In genomic region chr12:74333016-74333415, GRCm38 (mm10) we compare ENCODE assay signal across 9 mouse cellular contexts. TPM values are rescaled to one million over a fixed set of nuclear protein-coding genes. Genes with fewer than 3 reads are reported as not detected.
DNase-seq lines count a peak whose midpoint lies in the region; ATAC-seq and TF ChIP-seq lines count a peak whose summit lies in the region.
"Had no signal": no experiment of that assay in that cellular context is flagged by ENCODE, and none has a peak within 500 bp of the region (broad histone marks: within the 10 kb centered on the region; RNA-seq: fewer than 3 reads in every experiment).

No protein-coding gene starts in this region.

- no peak overlapping the region for H3K27ac ChIP-seq in bone marrow macrophage, adult 2 months (ENCODE audit: insufficient read depth, low read depth, low read length)
- H3K27ac ChIP-seq: limb, embryonic 13.5 days had no signal

- peak; percentile 72 to 87; a peak in 3 of 4 replicates for ATAC-seq in hematopoietic stem cell, adult 5-6 weeks (replicated peaks in 1 of 2; ENCODE audit: insufficient read depth in 1 of 2, low FRiP score in 2 of 2, low TSS enrichment in 1 of 2, low read depth in 1 of 2, poor library complexity in 2 of 2, severe bottlenecking in 2 of 2)
- peak; percentile 93 for ATAC-seq in megakaryocyte progenitor cell, adult 5-6 weeks (replicated peaks; ENCODE audit: poor library complexity)
- ATAC-seq in erythroblast, adult 5-6 weeks (replicated peaks; ENCODE audit: low FRiP score, poor library complexity, severe bottlenecking), result no peak

- H3K4me3 ChIP-seq in bone marrow macrophage, adult 2 months (ENCODE audit: insufficient read depth, low read length), result no peak overlapping the region
- H3K4me3 ChIP-seq: limb, embryonic 13.5 days had no signal

- no peaks in the 10 kb centered on the region for H3K4me1 ChIP-seq in bone marrow macrophage, adult 2 months (ENCODE audit: control insufficient read depth, insufficient read depth, low read length)
- H3K4me1 ChIP-seq: limb, embryonic 13.5 days had no signal

- TF ChIP-seq CTCF in bone marrow macrophage, adult 2 months (IDR thresholded peaks at IDR 0.05; ENCODE audit: low read depth, low read length), result peak; percentile 74

- TF ChIP-seq POLR2A in bone marrow macrophage, adult 2 months (IDR thresholded peaks at IDR 0.05; ENCODE audit: borderline replicate concordance, low read depth, low read length), result no peak

- peak; percentile 36 for DNase-seq in MEL-GATA-1-ER (ENCODE audit: extremely low read depth, low read depth)
- peak; percentile 11 for DNase-seq in fibroblast of lung, adult 2 months (ENCODE audit: low read depth)
- peak; percentile 75 to 80 for DNase-seq in layer of hippocampus, postnatal 10 days (ENCODE audit: low spot score in 2 of 2)
- peak; percentile 88 for DNase-seq in right cerebral cortex, postnatal 14 days

RNA-seq across cellular contexts. Expression of gene Gm11042, which starts 16.8 kb away (rescaled TPM):
- not detected in 2 replicates for polyA plus RNA-seq in bone marrow macrophage, adult 2 months (2012; ENCODE audit: insufficient read depth, insufficient read length, missing spikeins)
- not detected in 2 replicates for total RNA-seq in hematopoietic stem cell, adult 5-6 weeks (2017)
- not detected for total RNA-seq in layer of hippocampus, postnatal 10 days (2021)
- total RNA-seq in megakaryocyte progenitor cell, adult 5-6 weeks (2015), result not detected in 2 replicates
- total RNA-seq in megakaryocyte progenitor cell, adult 5-6 weeks (2017), result not detected in 2 replicates
- total RNA-seq in erythroblast, adult 5-6 weeks (2015; ENCODE audit: low replicate concordance), result not detected in 2 replicates
- not detected in 2 replicates for total RNA-seq in erythroblast, adult 5-6 weeks (2017; ENCODE audit: low replicate concordance)
- polyA plus RNA-seq: limb, embryonic 13.5 days had no signal

Comparison
In these comparisons a context has a peak if more than half of its experiments do, and no peak if none do; other contexts are left out.
1. DNase-seq: peak in every context shown above with its lines; median percentile 88 in right cerebral cortex, postnatal 14 days; 78 in layer of hippocampus, postnatal 10 days; 36 in MEL-GATA-1-ER; 11 in fibroblast of lung, adult 2 months.